Mouse (Mus musculus) heart, adult 9 months (tissue): ENCODE measurements around the gene Heatr3.
"Not testable (repeated sequence)": the region's sequence is repeated elsewhere in the genome, so short reads cannot be mapped to it uniquely, and the experiment has no call there.

Source experiments
- DNase-seq, 2 experiments: peaks; one replicate each; pipeline ENCODE4 v3.0.0; 2022; ENCODE audit warnings: low spot score in 2 of 2

Gene Heatr3

DNA sequence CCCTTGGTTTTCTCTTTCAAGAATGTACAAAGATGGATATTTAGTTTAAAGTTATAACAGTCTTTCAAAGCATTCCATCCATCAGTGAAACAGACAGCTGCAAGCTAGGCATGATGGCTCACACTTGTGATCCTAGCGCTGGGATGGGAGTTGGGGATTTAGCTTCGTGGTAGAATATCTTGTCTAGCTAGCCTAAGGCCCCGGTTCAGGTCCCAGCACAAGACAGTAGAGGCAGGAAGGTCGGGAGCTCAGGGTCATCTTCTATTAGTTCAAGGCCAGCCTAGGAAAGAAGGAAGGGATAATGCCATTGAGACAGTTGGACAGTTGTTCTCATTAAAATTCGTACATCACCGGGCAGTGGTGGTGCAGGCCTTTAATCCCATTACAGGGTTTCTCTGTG is 48.1 kb downstream of the Heatr3 start:
- DNase-seq = no peak

DNA sequence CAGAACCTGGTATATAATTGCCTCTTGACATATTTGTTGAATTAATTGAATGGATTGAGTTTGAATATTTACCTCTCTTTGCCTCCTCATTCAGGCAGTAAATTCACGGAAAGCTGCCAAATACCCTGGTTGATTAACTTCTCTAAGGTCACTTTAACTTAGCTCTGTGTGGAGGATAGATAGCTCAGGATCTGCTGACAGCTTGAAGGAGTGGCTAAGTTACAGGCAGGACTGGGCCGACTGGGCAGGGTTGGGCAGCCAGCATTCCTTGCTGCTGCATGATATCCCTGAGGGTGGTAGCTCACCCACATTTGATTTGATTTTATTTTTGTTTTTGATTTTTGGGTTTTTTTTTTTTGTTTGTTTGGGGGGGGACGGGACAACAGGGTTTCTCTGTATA is 59.7 kb downstream of the Heatr3 start:
- DNase-seq = peak; percentile 25 to 28

DNA sequence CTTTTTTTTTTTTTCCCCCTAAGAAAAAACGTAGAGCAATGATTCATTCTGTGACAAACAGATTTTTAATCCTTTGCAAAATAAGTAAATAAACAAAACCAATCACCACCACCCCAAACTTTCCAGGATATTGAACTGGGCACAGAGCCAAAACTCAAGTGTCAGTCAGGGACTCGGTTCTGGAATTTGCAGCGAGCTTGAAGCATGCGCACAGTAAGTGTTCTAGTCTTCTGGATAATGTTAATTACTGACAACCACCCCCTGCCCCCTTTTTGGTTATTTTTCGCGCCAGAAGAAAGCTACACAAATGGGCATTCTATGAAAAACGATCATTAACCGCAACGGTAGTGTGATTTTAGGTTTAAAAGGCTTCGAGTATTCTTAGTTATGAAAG is 60.9 kb downstream of the Heatr3 start:
- no peak for DNase-seq

DNA sequence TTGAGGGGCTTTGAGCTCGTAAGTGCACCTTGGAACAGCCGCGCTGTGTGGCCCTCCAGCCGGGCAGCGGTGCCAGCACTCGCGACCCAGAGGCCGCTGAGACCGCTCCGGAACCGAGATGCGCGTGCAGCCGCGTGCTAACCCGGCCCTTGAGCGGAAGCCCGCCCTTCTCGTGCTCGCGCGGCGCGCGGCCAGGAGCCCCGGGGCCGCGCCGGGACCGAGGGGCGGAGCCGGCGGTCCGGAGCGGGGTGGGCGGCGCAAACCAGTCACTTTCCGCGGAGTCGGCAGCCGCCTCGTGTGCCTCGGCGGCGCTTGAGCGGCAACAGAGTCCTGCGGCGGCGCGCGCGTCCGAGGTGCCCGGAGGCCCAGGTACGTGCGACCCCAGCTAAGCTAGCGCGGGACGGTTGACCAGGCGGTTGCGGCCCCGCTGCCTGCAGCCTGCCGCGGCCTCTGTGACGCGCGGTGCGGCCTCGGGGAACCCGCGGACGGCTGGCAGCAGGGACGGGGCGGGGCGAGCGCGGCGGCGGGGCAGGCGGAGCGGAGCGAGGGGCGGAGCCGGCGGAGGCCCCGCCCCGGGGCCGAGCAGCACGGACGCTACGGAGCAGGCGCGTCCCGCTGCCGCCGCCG is 61.4 kb downstream of the Heatr3 start, which contains the start of gene Tent4b:
TSS of gene Tent4b (plus strand) at position 269 of the 627 bp plus-strand sequence.
- DNase-seq = peak; percentile 94 to 95

DNA sequence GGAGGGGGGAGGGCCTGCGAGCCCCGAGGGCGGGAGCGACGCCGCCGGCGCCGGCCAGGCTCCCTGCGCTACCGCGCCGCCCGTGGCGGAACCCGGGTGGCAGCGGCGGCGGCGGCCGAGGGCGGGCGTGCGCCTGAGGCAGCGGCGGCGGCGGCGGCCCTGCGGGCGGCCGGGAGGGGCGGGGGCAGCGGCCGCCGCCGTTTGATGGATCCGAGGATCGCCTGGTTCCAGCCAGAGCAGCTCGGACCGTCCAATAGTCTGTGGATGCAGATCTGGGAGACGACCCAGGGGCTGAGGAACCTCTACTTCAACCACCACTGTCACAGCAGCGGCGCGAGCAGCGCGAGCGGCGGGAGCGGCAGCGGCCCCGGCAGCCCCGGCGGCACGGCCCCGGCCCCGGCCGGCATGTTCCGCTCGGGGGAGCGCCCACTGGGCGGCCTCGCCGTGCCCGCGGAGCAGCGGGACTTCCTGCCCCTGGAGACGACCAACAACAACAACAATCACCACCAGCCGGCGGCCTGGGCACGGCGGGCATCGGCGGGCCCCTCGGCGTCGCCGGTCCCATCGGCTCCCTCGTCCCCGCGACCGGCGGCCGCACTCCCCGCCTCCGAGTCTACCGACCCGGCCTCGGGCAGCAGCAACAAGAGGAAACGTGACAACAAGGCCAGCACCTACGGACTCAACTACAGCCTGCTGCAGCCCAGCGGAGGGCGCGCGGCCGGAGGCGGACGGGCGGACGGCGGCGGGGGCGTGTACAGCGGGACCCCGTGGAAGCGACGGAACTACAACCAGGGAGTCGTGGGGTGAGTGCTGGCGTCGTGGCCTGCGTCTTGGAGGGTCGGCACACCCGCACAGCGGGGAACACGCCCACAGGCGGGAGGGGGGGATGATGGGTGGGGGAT is 62.3 kb downstream of the Heatr3 start:
- peak; percentile 25 to 44 for DNase-seq

DNA sequence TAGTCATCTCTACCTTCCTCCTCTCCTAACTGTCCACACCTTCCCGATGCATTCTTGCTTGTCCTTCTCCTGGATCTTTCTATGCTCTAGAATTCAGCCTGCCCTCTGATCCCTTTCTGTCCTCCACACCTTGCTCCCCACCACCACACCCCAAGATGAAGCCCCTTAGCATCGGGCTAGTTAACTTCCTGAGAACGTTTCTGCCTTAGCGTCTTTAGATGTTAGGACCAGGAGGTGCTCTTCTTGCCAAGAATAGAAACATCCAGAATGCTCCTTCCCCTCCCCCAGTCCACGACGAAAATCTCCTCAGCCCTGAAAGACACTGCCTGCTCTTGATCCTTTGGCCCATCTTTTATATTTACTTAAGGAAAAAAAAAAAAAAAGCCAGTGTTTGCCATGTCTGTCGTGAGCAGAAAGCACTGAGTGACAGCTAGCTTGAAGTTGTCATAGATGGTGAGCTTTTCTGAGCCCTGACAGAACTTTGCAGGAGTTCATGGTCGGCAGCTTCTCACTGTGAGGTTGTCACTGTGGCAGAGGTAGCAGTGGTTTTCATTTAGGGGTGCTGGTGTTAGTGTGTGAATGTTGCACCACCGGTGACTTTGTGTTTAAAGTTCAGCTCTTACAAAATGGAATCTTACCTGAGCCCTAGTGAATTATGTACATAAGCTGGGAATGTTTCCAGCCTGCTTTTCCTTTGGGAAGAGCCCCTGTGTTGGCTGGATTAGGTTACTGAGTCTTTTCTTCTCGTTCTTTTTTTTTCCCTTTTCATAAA is 63.3 kb downstream of the Heatr3 start:
- DNase-seq = peak in 1 of 2 experiments; percentile 11

DNA sequence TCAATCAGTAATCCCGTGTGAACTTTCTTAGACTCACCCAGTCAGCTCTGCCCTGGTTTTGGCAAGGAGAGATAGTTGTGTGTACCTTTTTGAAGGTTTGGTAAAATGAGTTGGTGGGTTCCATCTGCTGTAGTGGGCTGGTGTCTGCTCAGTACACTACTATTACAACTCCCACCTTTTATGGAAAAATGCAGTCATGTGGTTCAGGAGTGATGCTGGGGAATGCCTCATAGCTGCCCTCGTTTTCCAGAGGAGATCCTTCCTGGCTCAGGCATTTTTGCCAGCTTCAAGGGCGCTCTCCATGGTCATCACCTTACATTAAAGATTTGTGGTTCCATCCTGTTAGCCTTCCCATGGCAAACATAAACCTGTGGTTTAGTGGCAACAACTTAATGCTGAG is 64.0 kb downstream of the Heatr3 start:
- no peak for DNase-seq

DNA sequence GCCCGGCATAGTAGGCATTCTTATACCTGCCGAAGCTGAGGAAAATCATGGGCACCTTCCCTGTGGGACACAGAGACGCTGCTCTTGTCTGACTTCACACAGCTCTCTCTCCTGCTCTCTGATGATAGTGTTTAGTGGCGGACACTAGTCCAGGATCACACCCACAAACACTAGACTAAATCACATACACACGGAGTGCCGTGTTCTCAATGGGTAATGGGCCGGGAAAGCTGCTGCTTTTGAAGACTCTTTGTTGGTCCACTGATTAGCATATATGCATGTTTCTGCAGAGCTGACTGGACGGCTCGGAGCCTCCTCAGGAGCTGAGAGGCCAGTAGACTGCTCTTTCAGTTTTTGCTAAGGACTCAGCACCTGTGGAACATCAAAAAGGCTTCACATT is 68.4 kb downstream of the Heatr3 start:
- no peak for DNase-seq

DNA sequence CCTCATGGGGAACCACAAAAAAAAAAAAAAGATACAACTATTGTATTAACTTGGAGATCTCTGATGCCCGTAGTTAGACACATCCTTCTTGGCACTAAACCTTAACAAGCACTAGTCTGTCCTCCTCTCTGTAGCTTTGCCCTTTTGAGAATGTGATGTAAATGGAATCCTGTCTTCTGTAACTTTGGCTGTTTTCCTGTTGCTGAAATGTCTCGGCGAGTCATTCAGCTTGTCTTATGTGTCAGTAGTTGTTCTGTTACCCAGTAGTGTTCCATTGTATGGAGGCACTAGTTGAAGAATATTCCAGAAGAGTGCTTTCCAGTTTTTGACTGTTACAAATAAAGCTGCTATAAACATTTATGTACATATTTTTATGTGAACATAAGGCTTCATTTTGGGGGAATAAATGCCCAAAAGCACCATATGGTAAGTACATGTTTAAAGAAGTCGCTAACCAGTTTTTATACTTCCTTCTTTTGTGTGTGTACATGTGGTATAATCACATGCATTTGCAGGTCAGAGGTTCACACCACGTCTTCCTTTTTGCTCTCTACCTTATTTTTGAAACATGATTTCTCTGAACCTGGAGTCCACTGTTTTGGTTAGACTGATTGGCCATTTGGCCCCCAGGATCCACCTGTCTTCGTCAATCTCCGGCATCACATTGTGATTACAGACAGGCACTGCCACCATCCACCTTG is 69.6 kb downstream of the Heatr3 start:
- DNase-seq = no peak

DNA sequence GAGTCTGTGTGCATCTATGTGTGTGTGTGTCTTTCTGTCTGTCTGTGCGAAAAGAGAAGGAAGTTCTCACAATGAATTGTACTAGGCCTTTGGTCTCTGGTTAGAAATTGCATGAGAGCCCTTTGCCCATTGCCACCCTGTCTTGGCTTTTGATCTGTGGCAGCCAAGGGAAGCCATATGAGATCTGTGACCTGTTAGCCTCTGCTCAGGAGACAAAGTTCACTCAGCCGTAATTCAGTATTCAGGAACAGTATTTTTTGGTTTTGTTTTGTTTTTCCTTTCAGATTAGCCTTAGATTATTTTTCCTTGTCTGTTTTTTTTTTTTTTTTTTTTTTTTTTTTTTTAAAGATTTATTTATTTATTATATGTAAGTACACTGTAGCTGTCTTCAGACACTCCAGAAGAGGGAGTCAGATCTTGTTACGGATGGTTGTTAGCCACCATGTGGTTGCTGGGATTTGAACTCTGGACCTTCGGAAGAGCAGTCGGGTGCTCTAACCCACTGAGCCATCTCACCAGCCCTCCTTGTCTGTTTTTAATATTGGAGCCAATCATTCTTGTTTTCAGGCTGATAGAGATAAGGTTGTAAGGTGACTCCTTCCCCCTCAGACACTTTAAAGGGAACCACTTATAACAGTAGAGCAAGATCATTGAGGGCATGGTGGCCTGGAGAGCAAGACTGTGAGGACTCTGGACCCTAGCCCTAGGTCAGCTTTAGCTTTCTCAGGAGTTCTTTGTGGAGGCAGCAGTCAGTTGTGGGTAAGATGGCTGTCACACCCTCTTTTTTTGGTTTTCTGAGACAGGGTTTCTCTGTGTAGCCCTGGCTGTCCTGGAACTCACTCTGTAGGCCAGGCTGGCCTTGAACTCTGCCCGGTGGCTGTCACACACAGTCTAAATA is 72.5 kb downstream of the Heatr3 start:
- not testable (repeated sequence) for DNase-seq

DNA sequence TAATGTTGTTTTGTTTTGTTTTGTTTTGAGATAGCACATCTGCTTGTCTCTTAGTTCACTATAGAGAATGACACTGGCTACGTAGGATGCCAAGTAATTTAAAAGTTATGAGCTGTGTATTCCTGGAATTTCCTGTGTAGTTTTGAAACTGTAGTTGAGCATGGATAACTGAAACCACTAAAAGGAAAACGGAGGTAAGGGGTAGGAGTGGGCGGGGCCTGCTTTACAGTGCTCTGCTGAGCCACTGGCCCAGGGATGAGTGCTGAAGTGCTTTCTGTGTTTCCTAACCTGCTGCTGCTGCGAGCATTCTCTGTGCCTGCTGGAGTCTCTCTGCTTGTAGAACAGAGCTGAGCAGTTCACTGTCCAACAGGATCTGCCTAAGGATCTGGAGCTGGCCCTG is 83.7 kb downstream of the Heatr3 start:
- no peak for DNase-seq
